Mouse (Mus musculus): ENCODE data around the gene Npas3. TPM values are rescaled to one million over a fixed set of nuclear protein-coding genes. Genes with fewer than 3 reads are reported as not detected.
A peak's percentile ranks its signal among the peaks of the same experiment; 100 is the strongest.

Npas3 gene
- polyA plus RNA-seq, 1 experiment from 2014 or later, result 6.3 TPM

- Histone ChIP-seq H3K4me2 (no peak overlapping the region), H3K36me3 (no peaks in the 10 kb centered on the region), H3K9ac (replicated peaks) (no peak overlapping the region), H3K27ac (no peak overlapping the region), H3K4me3 (replicated peaks) (no peak overlapping the region), H3K4me1 (replicated peaks) (peaks cover 17% of the 10 kb centered on the region; the same call in 1 of the 2 replicates), H3K27me3 (no peaks in the 10 kb centered on the region), H3K9me3 (no peaks in the 10 kb centered on the region)
- ATAC-seq (ENCODE audit: insufficient number of reproducible peaks, insufficient read depth, low FRiP score, low TSS enrichment, low read depth), result no peak
- WGBS, result 64% methylated on average over 16 of the region's 16 CpGs
These were observed 49.7 kb downstream of the Npas3 start for GRCm38 (mm10) chr12:53297946-53298840.

GRCm38 (mm10) chr12:53300964-53301363, 52.5 kb downstream of the Npas3 start:
- Histone ChIP-seq H3K4me1 (replicated peaks) (peaks cover 27% of the 10 kb centered on the region), H3K4me3 (replicated peaks) (no peak overlapping the region), H3K9me3 (no peaks in the 10 kb centered on the region), H3K27ac (no peak overlapping the region), H3K4me2 (no peak overlapping the region), H3K36me3 (no peaks in the 10 kb centered on the region), H3K9ac (replicated peaks) (no peak overlapping the region), H3K27me3 (no peaks in the 10 kb centered on the region)
- ATAC-seq (ENCODE audit: insufficient number of reproducible peaks, insufficient read depth, low FRiP score, low TSS enrichment, low read depth), result no peak
- 45% methylated on average over 2 of the region's 2 CpGs for WGBS

GRCm38 (mm10) chr12:53302129-53302528, 53.7 kb downstream of the Npas3 start:
- Histone ChIP-seq H3K27ac (no peak overlapping the region), H3K9ac (replicated peaks) (no peak overlapping the region), H3K36me3 (no peaks in the 10 kb centered on the region), H3K9me3 (no peaks in the 10 kb centered on the region), H3K27me3 (no peaks in the 10 kb centered on the region), H3K4me1 (replicated peaks) (peaks cover 29% of the 10 kb centered on the region), H3K4me3 (replicated peaks) (no peak overlapping the region), H3K4me2 (no peak overlapping the region)
- WGBS, result 84% methylated on average over 3 of the region's 3 CpGs
- no peak for ATAC-seq (ENCODE audit: insufficient number of reproducible peaks, insufficient read depth, low FRiP score, low TSS enrichment, low read depth)

GRCm38 (mm10) chr12:53316715-53317114, 68.2 kb downstream of the Npas3 start:
- H3K4me3 ChIP-seq (replicated peaks), result no peak overlapping the region
- 29% methylated on average over 2 of the region's 2 CpGs for WGBS

GRCm38 (mm10) chr12:53317801-53318200, 69.3 kb downstream of the Npas3 start:
- no peak overlapping the region for H3K27ac ChIP-seq
- no peak overlapping the region for H3K4me2 ChIP-seq
- no peaks in the 10 kb centered on the region for H3K4me1 ChIP-seq (replicated peaks)
- no peaks in the 10 kb centered on the region for H3K36me3 ChIP-seq
- H3K9me3 ChIP-seq, result no peaks in the 10 kb centered on the region
- H3K9ac ChIP-seq (replicated peaks), result no peak overlapping the region
- no peaks in the 10 kb centered on the region for H3K27me3 ChIP-seq
- no peak for ATAC-seq (ENCODE audit: insufficient number of reproducible peaks, insufficient read depth, low FRiP score, low TSS enrichment, low read depth)
- 73% methylated on average over 3 of the region's 3 CpGs for WGBS
- no peak overlapping the region for H3K4me3 ChIP-seq (replicated peaks)

More at GRCm38 (mm10) chr12:53316715-53317114, 68.2 kb downstream of the Npas3 start:
- Histone ChIP-seq H3K27ac (no peak overlapping the region), H3K9me3 (no peaks in the 10 kb centered on the region), H3K36me3 (no peaks in the 10 kb centered on the region), H3K4me1 (replicated peaks) (no peaks in the 10 kb centered on the region), H3K9ac (replicated peaks) (no peak overlapping the region), H3K4me2 (no peak overlapping the region), H3K27me3 (no peaks in the 10 kb centered on the region)
- no peak for ATAC-seq (ENCODE audit: insufficient number of reproducible peaks, insufficient read depth, low FRiP score, low TSS enrichment, low read depth)

- WGBS, result 77% methylated on average over 2 of the region's 2 CpGs
- ATAC-seq (ENCODE audit: insufficient number of reproducible peaks, insufficient read depth, low FRiP score, low TSS enrichment, low read depth), result no peak
These were observed 72.0 kb downstream of the Npas3 start for GRCm38 (mm10) chr12:53320526-53320925.

GRCm38 (mm10) chr12:53321018-53321417, 72.5 kb downstream of the Npas3 start:
- no peaks in the 10 kb centered on the region for H3K27me3 ChIP-seq
- no peaks in the 10 kb centered on the region for H3K36me3 ChIP-seq
- H3K9me3 ChIP-seq, result no peaks in the 10 kb centered on the region
- no peak overlapping the region for H3K9ac ChIP-seq (replicated peaks)
- no peaks in the 10 kb centered on the region for H3K4me1 ChIP-seq (replicated peaks)
- H3K4me2 ChIP-seq, result no peak overlapping the region
- no peak overlapping the region for H3K27ac ChIP-seq
- ATAC-seq (ENCODE audit: insufficient number of reproducible peaks, insufficient read depth, low FRiP score, low TSS enrichment, low read depth), result no peak
- WGBS, result 50% methylated on average over 12 of the region's 12 CpGs
- H3K4me3 ChIP-seq (replicated peaks), result no peak overlapping the region

More at GRCm38 (mm10) chr12:53320526-53320925, 72.0 kb downstream of the Npas3 start:
- Histone ChIP-seq H3K9me3 (no peaks in the 10 kb centered on the region), H3K27ac (no peak overlapping the region), H3K4me1 (replicated peaks) (no peaks in the 10 kb centered on the region), H3K4me3 (replicated peaks) (no peak overlapping the region), H3K9ac (replicated peaks) (no peak overlapping the region), H3K4me2 (no peak overlapping the region), H3K27me3 (no peaks in the 10 kb centered on the region), H3K36me3 (no peaks in the 10 kb centered on the region)

GRCm38 (mm10) chr12:53321944-53322343, 73.5 kb downstream of the Npas3 start:
- Histone ChIP-seq H3K9me3 (no peaks in the 10 kb centered on the region), H3K9ac (replicated peaks) (no peak overlapping the region), H3K27me3 (no peaks in the 10 kb centered on the region), H3K4me3 (replicated peaks) (no peak overlapping the region), H3K4me1 (replicated peaks) (no peaks in the 10 kb centered on the region), H3K4me2 (no peak overlapping the region), H3K36me3 (no peaks in the 10 kb centered on the region), H3K27ac (no peak overlapping the region)
- 76% methylated on average over 2 of the region's 2 CpGs for WGBS
- no peak for ATAC-seq (ENCODE audit: insufficient number of reproducible peaks, insufficient read depth, low FRiP score, low TSS enrichment, low read depth)

- H3K9ac ChIP-seq (replicated peaks), result no peak overlapping the region
- WGBS, result 27% methylated on average over 3 of the region's 3 CpGs
- H3K27me3 ChIP-seq, result no peaks in the 10 kb centered on the region
- 0 out of 2 replicates have a peak overlapping the region, but pooled peaks have one; percentile 1 for H3K4me2 ChIP-seq
- H3K27ac ChIP-seq, result peak overlapping the region; percentile 24; the same call in 1 of the 2 replicates
- peaks cover 19% of the 10 kb centered on the region for H3K4me1 ChIP-seq (replicated peaks)
- no peak overlapping the region for H3K4me3 ChIP-seq (replicated peaks)
- no peak for ATAC-seq (ENCODE audit: insufficient number of reproducible peaks, insufficient read depth, low FRiP score, low TSS enrichment, low read depth)
- H3K9me3 ChIP-seq, result no peaks in the 10 kb centered on the region
- H3K36me3 ChIP-seq, result no peaks in the 10 kb centered on the region
These were observed 79.2 kb downstream of the Npas3 start for GRCm38 (mm10) chr12:53327653-53328188.

- Histone ChIP-seq H3K36me3 (no peaks in the 10 kb centered on the region), H3K27ac (peak overlapping the region; percentile 24), H3K4me2 (peak overlapping the region; percentile 41), H3K4me3 (replicated peaks) (no peak overlapping the region), H3K9me3 (no peaks in the 10 kb centered on the region), H3K27me3 (no peaks in the 10 kb centered on the region), H3K9ac (replicated peaks) (no peak overlapping the region), H3K4me1 (replicated peaks) (peaks cover 19% of the 10 kb centered on the region)
- 0 out of 2 replicates have a peak, but pooled peaks have one; percentile 31 for ATAC-seq (ENCODE audit: insufficient number of reproducible peaks, insufficient read depth, low FRiP score, low TSS enrichment, low read depth)
- WGBS, result 28% methylated on average over 5 of the region's 5 CpGs
These were observed 79.8 kb downstream of the Npas3 start for GRCm38 (mm10) chr12:53328257-53328736.

- Histone ChIP-seq H3K36me3 (no peaks in the 10 kb centered on the region), H3K27ac (no peak overlapping the region), H3K9me3 (no peaks in the 10 kb centered on the region), H3K27me3 (no peaks in the 10 kb centered on the region), H3K4me2 (no peak overlapping the region), H3K4me3 (replicated peaks) (no peak overlapping the region), H3K9ac (replicated peaks) (no peak overlapping the region), H3K4me1 (replicated peaks) (peaks cover 19% of the 10 kb centered on the region)
- ATAC-seq (ENCODE audit: insufficient number of reproducible peaks, insufficient read depth, low FRiP score, low TSS enrichment, low read depth), result no peak
- 86% methylated on average over 6 of the region's 6 CpGs for WGBS
These were observed 81.7 kb downstream of the Npas3 start for GRCm38 (mm10) chr12:53330141-53330540.

Measured in limb, embryonic 12.5 days (tissue).